Mouse (Mus musculus): Measurements from ENCODE around the gene Rangrf. TPM values are rescaled to one million over a fixed set of nuclear protein-coding genes. Genes with fewer than 3 reads are reported as not detected.
"Not testable (repeated sequence)": the region's sequence is repeated elsewhere in the genome, so short reads cannot be mapped to it uniquely, and the experiment has no call there.

Rangrf gene
- polyA plus RNA-seq, 1 experiment from 2014 or later, result 55.9 TPM

- 2% methylated on average over 16 of the region's 16 CpGs for WGBS
- peak; percentile 96 for ATAC-seq (ENCODE audit: insufficient read depth, low FRiP score, low read depth)
- H3K4me1 ChIP-seq, result peaks cover 4% of the 10 kb centered on the region; the same call in 1 of the 2 replicates
- peak overlapping the region; percentile 23; the same call in 1 of the 2 replicates for H3K27ac ChIP-seq
- no peaks in the 10 kb centered on the region for H3K9me3 ChIP-seq
- H3K36me3 ChIP-seq, result peaks cover 3% of the 10 kb centered on the region; the same call in 1 of the 2 replicates
- peak overlapping the region; percentile 45 for H3K4me3 ChIP-seq (replicated peaks)
- H3K27me3 ChIP-seq (replicated peaks), result no peaks in the 10 kb centered on the region
- peak overlapping the region; percentile 23; the same call in 1 of the 2 replicates for H3K9ac ChIP-seq
- H3K4me2 ChIP-seq, result peak overlapping the region; percentile 61
Measured at GRCm38 (mm10) chr11:68939451-68940304, 35.3 kb downstream of the Rangrf start.

GRCm38 (mm10) chr11:68936951-68937350 is 38.0 kb downstream of the Rangrf start:
- not testable (repeated sequence) for H3K4me2 ChIP-seq; H3K36me3 ChIP-seq; H3K4me3 ChIP-seq (replicated peaks); H3K27ac ChIP-seq; H3K4me1 ChIP-seq; H3K9ac ChIP-seq; H3K27me3 ChIP-seq (replicated peaks); H3K9me3 ChIP-seq; ATAC-seq (ENCODE audit: insufficient read depth, low FRiP score, low read depth)
- 87% methylated on average over 4 of the region's 4 CpGs for WGBS

- WGBS, result 72% methylated on average over 5 of the region's 5 CpGs
- no peaks in the 10 kb centered on the region for H3K9me3 ChIP-seq
- H3K36me3 ChIP-seq, result no peaks in the 10 kb centered on the region
- no peaks in the 10 kb centered on the region for H3K27me3 ChIP-seq (replicated peaks)
- no peaks in the 10 kb centered on the region for H3K4me1 ChIP-seq
- ATAC-seq (ENCODE audit: insufficient read depth, low FRiP score, low read depth), result no peak
- no peak overlapping the region for H3K4me2 ChIP-seq
- no peak overlapping the region for H3K4me3 ChIP-seq (replicated peaks)
- H3K27ac ChIP-seq, result no peak overlapping the region
- H3K9ac ChIP-seq, result no peak overlapping the region
Measured at GRCm38 (mm10) chr11:68933885-68934507, 41.0 kb downstream of the Rangrf start.

- Histone ChIP-seq H3K27me3 (replicated peaks) (no peaks in the 10 kb centered on the region), H3K27ac (no peak overlapping the region), H3K4me3 (replicated peaks) (no peak overlapping the region), H3K9me3 (no peaks in the 10 kb centered on the region), H3K36me3 (no peaks in the 10 kb centered on the region), H3K9ac (no peak overlapping the region), H3K4me2 (no peak overlapping the region), H3K4me1 (no peaks in the 10 kb centered on the region)
- ATAC-seq (ENCODE audit: insufficient read depth, low FRiP score, low read depth), result no peak
- 12% methylated on average over 6 of the region's 6 CpGs for WGBS
Measured at GRCm38 (mm10) chr11:68929947-68930346, 45.0 kb downstream of the Rangrf start.

- Histone ChIP-seq H3K9ac (no peak within 1 kb of the TSS), H3K4me1 (no peaks in the 10 kb centered on the region), H3K36me3 (no peaks in the 10 kb centered on the region), H3K4me2 (no peak within 1 kb of the TSS), H3K27ac (no peak within 1 kb of the TSS), H3K9me3 (no peaks in the 10 kb centered on the region), H3K27me3 (replicated peaks) (no peaks in the 10 kb centered on the region), H3K4me3 (replicated peaks) (no peak within 1 kb of the TSS)
- ATAC-seq (ENCODE audit: insufficient read depth, low FRiP score, low read depth), result no peak
- WGBS, result 70% methylated on average over 3 of the region's 3 CpGs
Measured at GRCm38 (mm10) chr11:68926981-68927380, 48.0 kb downstream of the Rangrf start, which contains the start of gene Odf4. Odf4 (minus strand) TSS chr11:68927081.

- no peak for ATAC-seq (ENCODE audit: insufficient read depth, low FRiP score, low read depth)
- WGBS, result 75% methylated on average over 2 of the region's 2 CpGs
- Histone ChIP-seq H3K4me2 (no peak overlapping the region), H3K27ac (no peak overlapping the region), H3K36me3 (no peaks in the 10 kb centered on the region), H3K27me3 (replicated peaks) (no peaks in the 10 kb centered on the region), H3K4me3 (replicated peaks) (no peak overlapping the region), H3K9me3 (no peaks in the 10 kb centered on the region), H3K9ac (no peak overlapping the region), H3K4me1 (no peaks in the 10 kb centered on the region)
Measured at GRCm38 (mm10) chr11:68924749-68925148, 50.2 kb downstream of the Rangrf start.

GRCm38 (mm10) chr11:68923191-68923590 is 51.8 kb downstream of the Rangrf start:
- no peak for ATAC-seq (ENCODE audit: insufficient read depth, low FRiP score, low read depth)
- H3K9me3 ChIP-seq, result no peaks in the 10 kb centered on the region
- no peaks in the 10 kb centered on the region for H3K36me3 ChIP-seq
- H3K4me2 ChIP-seq, result no peak overlapping the region
- H3K27ac ChIP-seq, result no peak overlapping the region
- no peaks in the 10 kb centered on the region for H3K4me1 ChIP-seq
- H3K9ac ChIP-seq, result no peak overlapping the region
- no peak overlapping the region for H3K4me3 ChIP-seq (replicated peaks)
- 59% methylated on average over 3 of the region's 3 CpGs for WGBS
- H3K27me3 ChIP-seq (replicated peaks), result no peaks in the 10 kb centered on the region

Small RNA genes lying within 50 kb of the gene (microRNA-seq; reads per million reads assigned to microRNA genes)
- 3.3 reads per million, percentile 13 among the genes with 10 or more reads in this experiment for gene Mir3062

Other genes starting within 250 kb of the Rangrf start
- gene Ndel1, start 103.3 kb downstream of the Rangrf start, polyA plus RNA-seq (2015; fragmentation: Nextera tagmentation; extraction: Ambion mirVana), result 78.7 and 80.4 TPM in 2 replicates
- 0.22 and 0.64 TPM in 2 replicates for gene Rnf222, start 86.6 kb downstream of the Rangrf start, polyA plus RNA-seq (2015; fragmentation: Nextera tagmentation; extraction: Ambion mirVana)
- 1,013 and 1,066 TPM in 2 replicates for gene Rpl26, start 73.6 kb downstream of the Rangrf start, polyA plus RNA-seq (2015; fragmentation: Nextera tagmentation; extraction: Ambion mirVana)
- gene Odf4, start 48.1 kb downstream of the Rangrf start, polyA plus RNA-seq (2015; fragmentation: Nextera tagmentation; extraction: Ambion mirVana), result not detected in 2 replicates
- gene Arhgef15, start 17.7 kb downstream of the Rangrf start, polyA plus RNA-seq (2015; fragmentation: Nextera tagmentation; extraction: Ambion mirVana), result 8.5 and 8.8 TPM in 2 replicates
- gene Slc25a35, start 7.1 kb downstream of the Rangrf start, polyA plus RNA-seq (2015; fragmentation: Nextera tagmentation; extraction: Ambion mirVana), result 5.1 and 5.3 TPM in 2 replicates
- gene Pfas, start 33.3 kb upstream of the Rangrf start, polyA plus RNA-seq (2015; fragmentation: Nextera tagmentation; extraction: Ambion mirVana), result 31.5 and 33.7 TPM in 2 replicates
- 40.3 and 45.5 TPM in 2 replicates for gene Ctc1, start 40.7 kb upstream of the Rangrf start, polyA plus RNA-seq (2015; fragmentation: Nextera tagmentation; extraction: Ambion mirVana)
- gene Aurkb, start 70.5 kb upstream of the Rangrf start, polyA plus RNA-seq (2015; fragmentation: Nextera tagmentation; extraction: Ambion mirVana), result 134 and 146 TPM in 2 replicates
- 10.3 and 10.7 TPM in 2 replicates for gene Borcs6, start 84.5 kb upstream of the Rangrf start, polyA plus RNA-seq (2015; fragmentation: Nextera tagmentation; extraction: Ambion mirVana)
- 49.6 and 55.0 TPM in 2 replicates for gene Tmem107, start 95.6 kb upstream of the Rangrf start, polyA plus RNA-seq (2015; fragmentation: Nextera tagmentation; extraction: Ambion mirVana)
- 68.5 and 84.6 TPM in 2 replicates for gene Vamp2, start 113.3 kb upstream of the Rangrf start, polyA plus RNA-seq (2015; fragmentation: Nextera tagmentation; extraction: Ambion mirVana)
- gene Per1, start 120.0 kb upstream of the Rangrf start, polyA plus RNA-seq (2015; fragmentation: Nextera tagmentation; extraction: Ambion mirVana), result 15.4 and 20.3 TPM in 2 replicates
- gene Hes7, start 145.2 kb upstream of the Rangrf start, polyA plus RNA-seq (2015; fragmentation: Nextera tagmentation; extraction: Ambion mirVana), result 0.76 and 1.0 TPM in 2 replicates
- 0.37 TPM in 2 replicates for gene 9130213A22Rik, start 147.4 kb upstream of the Rangrf start, polyA plus RNA-seq (2015; fragmentation: Nextera tagmentation; extraction: Ambion mirVana)
- gene Aloxe3, start 150.7 kb upstream of the Rangrf start, polyA plus RNA-seq (2015; fragmentation: Nextera tagmentation; extraction: Ambion mirVana), result 0.27 and 1.2 TPM in 2 replicates
- gene Alox12b, start 181.8 kb upstream of the Rangrf start, polyA plus RNA-seq (2015; fragmentation: Nextera tagmentation; extraction: Ambion mirVana), result 4.2 and 11.5 TPM in 2 replicates
- 0.28 and 0.31 TPM in 2 replicates for gene Alox8, start 222.7 kb upstream of the Rangrf start, polyA plus RNA-seq (2015; fragmentation: Nextera tagmentation; extraction: Ambion mirVana)